Mouse (Mus musculus): Measurements from ENCODE around the gene Slc22a6. TPM values are rescaled to one million over a fixed set of nuclear protein-coding genes. Genes with fewer than 3 reads are reported as not detected.

The Slc22a6 gene
- polyA plus RNA-seq, 1 experiment from 2014 or later: not detected

DNA sequence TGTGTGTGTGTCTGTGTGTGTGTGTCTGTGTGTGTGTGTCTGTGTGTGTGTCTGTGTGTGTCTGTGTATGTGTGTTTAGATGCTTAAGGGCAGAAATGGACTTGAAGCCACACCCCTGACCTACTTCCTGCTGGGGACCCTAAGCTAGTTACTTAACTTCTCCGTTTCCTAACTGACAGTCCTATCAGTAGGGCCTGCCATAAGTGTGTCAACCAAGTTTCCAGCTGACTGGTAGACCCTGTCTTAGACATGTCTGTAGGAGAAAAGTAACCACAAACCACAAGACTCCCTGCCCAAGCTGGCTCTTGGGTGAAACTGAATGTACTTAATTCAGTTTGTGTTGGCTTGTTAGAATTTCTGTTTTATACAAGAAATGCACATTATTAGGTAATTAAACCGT, 25.7 kb upstream of the Slc22a6 start:
- Histone ChIP-seq H3K9ac (no peak overlapping the region), H3K4me1 (replicated peaks) (peaks cover 9% of the 10 kb centered on the region), H3K4me3 (replicated peaks) (no peak overlapping the region), H3K27me3 (replicated peaks) (no peaks in the 10 kb centered on the region), H3K4me2 (replicated peaks) (no peak overlapping the region), H3K9me3 (no peaks in the 10 kb centered on the region), H3K36me3 (no peaks in the 10 kb centered on the region), H3K27ac (no peak overlapping the region)
- 61% methylated on average over 2 of the region's 2 CpGs for WGBS
- no peak for ATAC-seq

DNA sequence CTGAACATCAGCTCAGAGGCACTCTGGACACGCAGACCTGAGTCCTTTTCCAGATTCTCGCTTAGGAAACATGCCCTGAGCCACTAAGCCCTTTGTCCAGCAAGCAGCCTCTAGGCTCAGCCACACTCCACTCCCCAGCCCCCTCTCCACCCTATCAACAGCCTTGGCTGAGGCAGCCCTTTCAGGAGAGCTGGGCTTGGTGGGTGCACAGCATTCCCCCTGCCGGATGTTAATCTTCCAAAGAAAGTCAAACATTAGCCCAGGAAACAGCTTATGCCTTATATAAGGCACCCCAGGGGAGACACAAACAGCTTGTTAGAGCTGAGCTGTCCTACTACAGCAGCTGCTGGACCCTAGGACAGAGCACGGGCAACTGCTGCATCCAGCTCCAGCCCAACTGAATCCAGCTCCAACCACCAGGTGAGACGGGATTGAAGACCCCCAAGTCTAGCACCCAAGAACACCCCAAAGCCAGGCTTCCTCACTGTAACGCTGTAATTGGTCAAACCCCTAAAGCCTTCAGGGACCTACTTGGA, 24.9 kb upstream of the Slc22a6 start:
- H3K36me3 ChIP-seq: no peaks in the 10 kb centered on the region
- no peak overlapping the region for H3K4me3 ChIP-seq (replicated peaks)
- H3K27ac ChIP-seq: no peak overlapping the region
- no peaks in the 10 kb centered on the region for H3K9me3 ChIP-seq
- WGBS: 56% methylated on average over 6 of the region's 6 CpGs
- 0 out of 2 replicates have a peak, but pooled peaks have one; percentile 31 for ATAC-seq
- H3K4me1 ChIP-seq (replicated peaks): peaks cover 9% of the 10 kb centered on the region
- H3K9ac ChIP-seq: no peak overlapping the region
- H3K4me2 ChIP-seq (replicated peaks): no peak overlapping the region
- H3K27me3 ChIP-seq (replicated peaks): no peaks in the 10 kb centered on the region

DNA sequence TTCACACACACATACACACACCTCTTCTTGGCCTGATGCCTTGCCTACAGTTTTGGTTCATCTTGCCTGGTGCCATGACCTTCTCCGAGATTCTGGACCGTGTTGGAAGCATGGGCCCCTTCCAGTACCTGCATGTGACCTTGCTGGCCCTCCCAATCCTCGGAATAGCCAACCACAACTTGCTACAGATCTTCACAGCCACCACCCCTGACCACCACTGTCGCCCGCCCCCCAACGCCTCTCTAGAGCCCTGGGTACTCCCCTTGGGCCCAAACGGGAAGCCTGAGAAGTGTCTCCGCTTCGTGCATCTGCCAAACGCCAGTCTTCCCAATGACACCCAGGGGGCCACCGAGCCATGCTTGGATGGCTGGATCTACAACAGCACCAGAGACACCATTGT, 24.0 kb upstream of the Slc22a6 start:
- H3K4me3 ChIP-seq (replicated peaks): no peak overlapping the region
- ATAC-seq: no peak
- 89% methylated on average over 11 of the region's 11 CpGs for WGBS
- H3K27me3 ChIP-seq (replicated peaks): no peaks in the 10 kb centered on the region
- no peak overlapping the region for H3K27ac ChIP-seq
- no peaks in the 10 kb centered on the region for H3K9me3 ChIP-seq
- no peak overlapping the region for H3K4me2 ChIP-seq (replicated peaks)
- no peak overlapping the region for H3K9ac ChIP-seq
- H3K4me1 ChIP-seq (replicated peaks): peaks cover 9% of the 10 kb centered on the region
- no peaks in the 10 kb centered on the region for H3K36me3 ChIP-seq

DNA sequence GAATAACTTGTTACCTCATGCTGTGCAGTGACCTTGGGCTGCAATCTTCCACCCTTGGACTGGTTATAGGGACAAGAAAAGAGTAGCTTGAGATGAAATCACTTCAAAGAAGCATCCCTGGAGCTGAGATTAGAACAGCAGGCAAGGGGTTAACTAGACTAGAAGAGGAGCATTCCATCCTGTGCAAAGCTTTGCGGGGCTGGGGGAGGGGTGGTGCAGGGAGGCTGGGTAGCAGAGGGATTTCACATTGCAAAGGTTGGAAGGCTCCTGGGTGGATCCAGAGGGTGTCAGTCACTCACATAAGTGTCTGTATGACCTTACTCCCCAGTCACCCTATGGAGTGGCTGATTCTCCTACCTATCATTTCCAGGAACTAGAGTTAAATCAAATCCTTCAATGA, 23.3 kb upstream of the Slc22a6 start:
- no peaks in the 10 kb centered on the region for H3K36me3 ChIP-seq
- no peak for ATAC-seq
- H3K4me3 ChIP-seq (replicated peaks): no peak overlapping the region
- WGBS: 10% methylated on average over 1 of the region's 1 CpGs
- peaks cover 9% of the 10 kb centered on the region for H3K4me1 ChIP-seq (replicated peaks)
- H3K27ac ChIP-seq: no peak overlapping the region
- no peaks in the 10 kb centered on the region for H3K9me3 ChIP-seq
- H3K4me2 ChIP-seq (replicated peaks): no peak overlapping the region
- H3K27me3 ChIP-seq (replicated peaks): no peaks in the 10 kb centered on the region
- H3K9ac ChIP-seq: no peak overlapping the region

DNA sequence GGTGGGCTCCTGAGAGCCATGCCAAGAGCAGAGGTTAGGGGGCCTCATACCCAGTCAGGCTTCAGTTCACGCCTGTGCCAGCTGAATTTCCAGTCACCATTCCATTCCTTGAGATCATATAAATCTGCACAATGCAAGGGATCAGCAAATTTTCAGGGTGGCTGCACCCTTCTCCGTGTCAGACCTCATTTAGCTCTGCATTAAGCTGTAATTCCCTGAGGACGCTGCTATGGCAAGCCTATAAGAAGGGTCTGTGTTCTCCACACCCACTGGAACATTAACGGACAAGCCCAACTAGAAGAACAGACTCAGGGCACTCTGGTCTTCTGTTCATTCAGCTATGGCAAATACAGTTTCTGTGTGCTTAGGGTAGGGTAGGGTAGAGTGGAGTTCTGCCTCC, 20.6 kb upstream of the Slc22a6 start:
- no peak overlapping the region for H3K27ac ChIP-seq

DNA sequence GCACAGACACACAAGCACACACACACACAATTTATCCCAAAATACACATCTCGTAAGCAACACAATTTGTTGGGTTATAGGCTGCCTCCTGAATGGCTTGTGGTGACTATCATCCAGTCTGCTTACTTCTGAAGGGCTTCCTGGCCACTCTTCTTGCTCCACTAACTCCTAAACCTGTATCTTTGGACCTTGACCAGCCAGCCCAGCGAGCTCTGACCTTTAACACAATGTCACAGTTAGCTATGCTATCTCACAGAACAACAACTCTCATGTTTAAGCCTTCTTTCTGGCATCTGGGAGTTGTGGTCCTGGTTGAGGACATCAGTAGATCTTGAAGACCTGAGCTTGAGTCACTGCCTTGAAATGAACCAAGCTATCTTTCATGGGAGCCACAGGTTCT, 18.6 kb upstream of the Slc22a6 start:
- H3K36me3 ChIP-seq: no peaks in the 10 kb centered on the region
- H3K9ac ChIP-seq: no peak overlapping the region
- H3K9me3 ChIP-seq: no peaks in the 10 kb centered on the region
- H3K4me1 ChIP-seq (replicated peaks): 0 out of 2 replicates have a peak, but pooled peaks cover 4% of the 10 kb centered on the region
- no peak overlapping the region for H3K4me2 ChIP-seq (replicated peaks)
- H3K27ac ChIP-seq: no peak overlapping the region
- WGBS: 68% methylated on average over 2 of the region's 2 CpGs
- ATAC-seq: no peak
- H3K4me3 ChIP-seq (replicated peaks): no peak overlapping the region
- no peaks in the 10 kb centered on the region for H3K27me3 ChIP-seq (replicated peaks)

More for the DNA sequence above, 20.6 kb upstream of the Slc22a6 start:
- Histone ChIP-seq H3K9me3 (no peaks in the 10 kb centered on the region), H3K36me3 (no peaks in the 10 kb centered on the region), H3K4me3 (replicated peaks) (no peak overlapping the region), H3K4me2 (replicated peaks) (no peak overlapping the region), H3K9ac (no peak overlapping the region), H3K4me1 (replicated peaks) (peaks cover 9% of the 10 kb centered on the region), H3K27me3 (replicated peaks) (no peaks in the 10 kb centered on the region)
- 67% methylated on average over 4 of the region's 4 CpGs for WGBS
- no peak for ATAC-seq

DNA sequence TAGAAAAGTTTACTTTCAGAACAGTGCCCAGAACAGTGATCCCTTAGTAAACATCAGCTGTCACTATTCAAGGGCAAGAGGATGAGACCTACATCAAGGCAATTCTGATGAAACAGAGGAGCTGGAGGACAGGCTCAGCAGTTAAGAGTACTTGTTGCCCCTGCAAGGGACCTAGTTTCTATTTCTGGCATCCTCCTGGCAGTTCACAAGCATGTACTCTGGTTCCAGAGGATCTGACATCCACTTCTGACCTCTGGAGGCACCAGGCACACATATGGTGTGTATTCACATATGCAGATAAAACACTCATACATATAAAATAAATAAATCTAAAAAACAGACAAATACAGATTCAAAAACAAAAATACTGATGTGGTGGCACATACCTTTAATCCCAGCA, 15.9 kb upstream of the Slc22a6 start:
- H3K27me3 ChIP-seq (replicated peaks): no peaks in the 10 kb centered on the region
- no peaks in the 10 kb centered on the region for H3K4me1 ChIP-seq (replicated peaks)
- H3K36me3 ChIP-seq: no peaks in the 10 kb centered on the region
- no peak for ATAC-seq
- H3K9ac ChIP-seq: no peak overlapping the region
- H3K27ac ChIP-seq: no peak overlapping the region
- no peak overlapping the region for H3K4me3 ChIP-seq (replicated peaks)
- H3K4me2 ChIP-seq (replicated peaks): no peak overlapping the region
- H3K9me3 ChIP-seq: no peaks in the 10 kb centered on the region

DNA sequence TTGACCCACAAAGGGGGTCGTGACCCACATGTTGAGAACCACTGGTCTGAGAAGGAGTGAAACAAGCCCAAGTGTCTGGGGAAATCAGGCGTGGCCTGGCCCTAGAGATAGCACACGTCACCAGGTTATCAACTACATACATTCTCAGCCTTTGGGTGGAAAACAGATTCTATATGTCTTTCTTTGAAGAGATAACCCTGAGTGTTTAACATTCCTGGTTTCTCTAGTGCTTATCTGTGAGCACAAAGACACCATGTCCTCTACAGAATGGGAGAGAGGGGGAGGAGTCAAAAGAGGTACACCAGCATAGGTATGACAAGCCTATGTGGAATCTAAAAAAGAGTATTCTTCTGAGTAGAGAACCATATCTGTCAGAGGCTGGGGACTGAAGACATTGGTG, 14.9 kb upstream of the Slc22a6 start:
- H3K4me3 ChIP-seq (replicated peaks): no peak overlapping the region
- peak; percentile 53; the same call in 1 of the 2 replicates for ATAC-seq
- 60% methylated on average over 3 of the region's 3 CpGs for WGBS

DNA sequence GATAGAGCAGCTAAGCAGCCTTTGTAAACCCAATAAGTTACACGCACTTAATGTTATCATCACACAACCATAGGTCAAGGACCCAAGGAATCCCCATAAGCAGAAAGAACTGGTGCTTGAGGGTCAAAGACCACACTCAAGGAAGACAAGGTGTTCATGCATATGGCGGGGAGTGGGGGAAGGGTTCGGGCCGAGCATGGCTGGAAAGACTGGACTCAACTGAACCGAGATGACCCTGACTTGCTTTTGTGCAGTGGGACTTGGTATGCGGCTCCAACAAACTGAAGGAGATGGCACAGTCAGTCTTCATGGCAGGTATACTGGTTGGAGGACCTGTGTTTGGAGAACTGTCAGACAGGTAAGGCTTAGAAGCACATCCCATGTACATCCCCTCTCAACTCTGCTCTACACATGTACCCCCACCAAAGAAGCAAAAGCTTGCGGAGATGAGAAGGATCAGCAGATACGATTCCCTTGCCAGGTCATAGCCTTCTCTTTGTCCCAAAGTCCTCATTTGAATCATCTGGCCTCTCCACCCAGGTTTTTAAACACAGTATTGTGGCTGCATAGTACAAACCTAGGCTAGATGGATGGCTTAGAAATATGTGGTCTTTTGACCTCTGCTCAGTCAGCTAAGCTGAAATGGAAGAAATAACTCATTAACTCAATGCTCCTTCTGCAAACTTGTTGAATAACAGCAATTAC, 13.2 kb upstream of the Slc22a6 start:
- Histone ChIP-seq H3K9ac (no peak overlapping the region), H3K4me2 (replicated peaks) (no peak overlapping the region), H3K36me3 (no peaks in the 10 kb centered on the region), H3K9me3 (no peaks in the 10 kb centered on the region), H3K27ac (no peak overlapping the region), H3K4me1 (replicated peaks) (no peaks in the 10 kb centered on the region), H3K27me3 (replicated peaks) (no peaks in the 10 kb centered on the region), H3K4me3 (replicated peaks) (no peak overlapping the region)
- ATAC-seq: peak; percentile 51; the same call in 1 of the 2 replicates
- 90% methylated on average over 8 of the region's 8 CpGs for WGBS

More for the DNA sequence above, 14.9 kb upstream of the Slc22a6 start:
- Histone ChIP-seq H3K27ac (no peak overlapping the region), H3K9me3 (no peaks in the 10 kb centered on the region), H3K9ac (no peak overlapping the region), H3K4me1 (replicated peaks) (no peaks in the 10 kb centered on the region), H3K36me3 (no peaks in the 10 kb centered on the region), H3K27me3 (replicated peaks) (no peaks in the 10 kb centered on the region), H3K4me2 (replicated peaks) (no peak overlapping the region)

DNA sequence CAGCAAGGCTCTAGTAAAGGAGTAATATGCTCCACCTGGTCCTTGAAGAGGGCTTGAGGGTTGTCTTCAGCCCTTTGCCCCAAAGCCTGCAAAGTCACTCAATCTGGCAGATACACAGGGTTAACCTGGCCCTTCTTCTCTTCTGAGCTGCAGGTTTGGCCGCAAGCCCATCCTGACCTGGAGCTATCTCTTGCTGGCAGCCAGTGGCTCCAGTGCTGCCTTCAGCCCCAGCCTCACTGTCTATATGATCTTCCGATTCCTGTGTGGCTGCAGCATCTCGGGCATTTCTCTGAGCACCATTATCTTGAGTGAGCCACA, 12.6 kb upstream of the Slc22a6 start:
- H3K9ac ChIP-seq: no peak overlapping the region
- H3K4me2 ChIP-seq (replicated peaks): no peak overlapping the region
- no peak overlapping the region for H3K27ac ChIP-seq
- H3K4me3 ChIP-seq (replicated peaks): no peak overlapping the region
- WGBS: 87% methylated on average over 3 of the region's 3 CpGs
- no peaks in the 10 kb centered on the region for H3K4me1 ChIP-seq (replicated peaks)
- no peaks in the 10 kb centered on the region for H3K9me3 ChIP-seq
- ATAC-seq: peak; percentile 36; the same call in 1 of the 2 replicates
- no peaks in the 10 kb centered on the region for H3K36me3 ChIP-seq
- H3K27me3 ChIP-seq (replicated peaks): no peaks in the 10 kb centered on the region

DNA sequence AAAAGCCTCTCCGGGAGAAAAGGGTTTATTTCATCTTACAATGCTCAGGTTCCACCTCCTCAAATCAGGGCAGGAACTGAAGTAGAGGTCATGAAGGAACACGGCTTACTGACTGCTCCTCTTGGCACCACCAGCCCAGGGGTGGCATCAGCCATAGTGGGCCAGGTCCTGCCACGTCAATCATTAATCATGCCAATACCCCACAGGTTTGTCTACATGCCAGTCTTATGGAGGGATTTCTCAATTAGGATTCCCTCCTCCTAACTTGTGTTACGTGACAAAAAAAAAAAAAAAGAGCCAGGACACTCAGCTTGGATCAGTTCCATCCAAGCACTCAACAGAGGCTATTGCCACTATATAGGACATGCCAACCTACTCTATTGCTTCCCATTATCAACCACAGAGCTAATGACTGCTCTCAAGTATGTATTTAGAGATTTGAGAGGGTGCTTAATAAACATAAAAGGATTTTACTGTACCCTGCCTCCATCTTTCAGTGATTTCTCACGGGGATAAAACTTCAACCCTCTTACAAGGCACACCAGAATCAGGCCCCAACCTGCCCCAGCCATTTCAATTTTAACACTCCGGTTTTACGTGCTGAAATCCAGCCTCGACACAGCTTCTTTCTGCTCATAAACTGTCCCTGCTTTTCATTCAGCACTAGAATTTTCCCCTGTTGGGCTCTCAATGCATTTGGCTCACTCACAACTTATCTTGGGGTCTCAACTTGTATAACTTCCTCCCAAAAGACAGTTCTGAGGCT, 6.3 kb upstream of the Slc22a6 start:
- Histone ChIP-seq H3K27me3 (replicated peaks) (no peaks in the 10 kb centered on the region), H3K27ac (no peak overlapping the region)
- ATAC-seq: no peak

DNA sequence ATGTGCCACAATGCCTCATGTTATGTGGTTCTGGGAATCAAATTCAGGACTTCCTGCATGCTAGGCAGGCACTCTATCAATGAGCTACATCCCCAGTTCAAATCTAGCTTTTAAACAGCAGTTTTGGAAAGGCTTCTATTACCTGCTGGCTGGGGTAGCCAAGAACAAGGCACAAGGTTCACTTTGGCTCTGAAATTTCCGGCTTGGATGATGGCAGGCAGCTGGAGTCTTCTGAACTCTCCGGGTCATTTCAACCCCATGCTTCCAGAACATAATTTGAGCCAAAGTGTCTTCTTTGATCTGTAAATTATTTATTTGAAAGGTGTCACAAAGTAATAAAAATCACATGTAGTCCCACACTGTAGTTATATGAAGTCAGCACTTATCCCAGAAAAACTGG, 4.7 kb upstream of the Slc22a6 start:
- H3K9me3 ChIP-seq: no peaks in the 10 kb centered on the region
- H3K36me3 ChIP-seq: no peaks in the 10 kb centered on the region
- no peak overlapping the region for H3K27ac ChIP-seq
- no peak overlapping the region for H3K9ac ChIP-seq
- ATAC-seq: no peak
- H3K4me3 ChIP-seq (replicated peaks): no peak overlapping the region
- WGBS: 63% methylated on average over 2 of the region's 2 CpGs
- H3K4me1 ChIP-seq (replicated peaks): no peaks in the 10 kb centered on the region
- H3K4me2 ChIP-seq (replicated peaks): no peak overlapping the region
- no peaks in the 10 kb centered on the region for H3K27me3 ChIP-seq (replicated peaks)

More for the DNA sequence above, 6.3 kb upstream of the Slc22a6 start:
- 81% methylated on average over 8 of the region's 8 CpGs for WGBS
- H3K4me3 ChIP-seq (replicated peaks): no peak overlapping the region
- no peaks in the 10 kb centered on the region for H3K4me1 ChIP-seq (replicated peaks)
- H3K9ac ChIP-seq: no peak overlapping the region
- no peaks in the 10 kb centered on the region for H3K36me3 ChIP-seq
- H3K9me3 ChIP-seq: no peaks in the 10 kb centered on the region
- no peak overlapping the region for H3K4me2 ChIP-seq (replicated peaks)

DNA sequence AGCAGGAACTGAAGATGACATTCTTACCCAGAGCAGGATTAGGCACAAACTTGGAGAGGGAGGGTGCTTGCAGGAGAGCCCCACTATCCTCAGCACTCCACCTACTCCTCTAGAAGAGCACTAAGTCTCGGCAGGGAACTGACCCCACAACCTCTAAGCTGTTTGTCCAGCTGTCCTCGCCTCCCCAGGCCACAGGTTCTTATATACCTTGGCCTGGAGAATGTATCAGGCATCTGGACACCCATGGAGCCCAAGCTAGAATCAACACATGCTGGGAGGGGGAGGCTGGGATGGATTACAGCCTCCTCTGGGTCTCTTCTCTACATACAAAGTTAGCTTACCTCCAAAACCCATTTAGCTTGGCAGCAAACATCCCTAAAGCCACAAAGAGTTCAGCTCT, 3.5 kb upstream of the Slc22a6 start:
- Histone ChIP-seq H3K4me2 (replicated peaks) (no peak overlapping the region), H3K9ac (no peak overlapping the region), H3K27ac (no peak overlapping the region), H3K4me3 (replicated peaks) (no peak overlapping the region), H3K9me3 (no peaks in the 10 kb centered on the region), H3K27me3 (replicated peaks) (no peaks in the 10 kb centered on the region), H3K4me1 (replicated peaks) (no peaks in the 10 kb centered on the region), H3K36me3 (no peaks in the 10 kb centered on the region)
- ATAC-seq: no peak
- WGBS: 47% methylated on average over 2 of the region's 2 CpGs
